Mouse (Mus musculus) hindbrain, embryonic 14.5 days (tissue): Measurements from ENCODE around the gene Dcun1d4. TPM values are rescaled to one million over a fixed set of nuclear protein-coding genes. Genes with fewer than 3 reads are reported as not detected.

Experiments
- ATAC-seq: fragments of 200-750 bp; cut with Nextera tagmentation; 2 replicates; pipeline ENCODE4 v1.8.0; 2017; ENCODE audit warnings: moderate number of reproducible peaks, mild to moderate bottlenecking, moderate TSS enrichment, moderate library complexity; ENCODE audit not compliant: low FRiP score
- DNase-seq: peaks from one replicate; pipeline ENCODE4 v3.0.0-alpha.2; 2015; ENCODE audit warnings: low spot score
- H3K27ac ChIP-seq: fragments of 300-500 bp; sonication (generic); 2 replicates; pipeline ENCODE4 v1.5.1; 2014; ENCODE audit warnings: mild to moderate bottlenecking, moderate library complexity
- H3K27me3 ChIP-seq: fragments of 300-500 bp; sonication (generic); 2 replicates; pipeline ENCODE4 v1.6.1; 2014; ENCODE audit warnings: mild to moderate bottlenecking, low read length, mixed read lengths; ENCODE audit not compliant: control insufficient read depth, insufficient read depth
- H3K36me3 ChIP-seq: fragments of 300-500 bp; sonication (generic); replicated peaks from 2 replicates; pipeline ENCODE4 v1.6.1; 2014; ENCODE audit not compliant: control insufficient read depth, insufficient read depth
- H3K4me1 ChIP-seq: fragments of 300-500 bp; sonication (generic); replicated peaks from 2 replicates; pipeline ENCODE4 v1.6.1; 2014; ENCODE audit warnings: antibody characterized with exemption, low read length, mixed read lengths; ENCODE audit not compliant: control insufficient read depth, insufficient read depth
- H3K4me2 ChIP-seq: fragments of 300-500 bp; sonication (generic); replicated peaks from 2 replicates; pipeline ENCODE4 v1.6.1; 2014; ENCODE audit warnings: mild to moderate bottlenecking, moderate library complexity
- H3K4me3 ChIP-seq: fragments of 300-500 bp; sonication (generic); replicated peaks from 2 replicates; pipeline ENCODE4 v1.5.1; 2014; ENCODE audit warnings: mild to moderate bottlenecking, low read length
- H3K9ac ChIP-seq: fragments of 300-500 bp; sonication (generic); 2 replicates; pipeline ENCODE4 v1.6.1; 2014
- H3K9me3 ChIP-seq: fragments of 300-500 bp; sonication (generic); 2 replicates; pipeline ENCODE4 v1.6.1; 2016; ENCODE audit warnings: low read length; ENCODE audit not compliant: control insufficient read depth
- WGBS: fragments of 180-500 bp; shearing (Covaris S2); extraction: QIAGEN DNeasy Blood & Tissue Kit; methylation state at CpG from one replicate; pipeline ENCODE4 v1.1.7; 2014; 5-methylcytosine and 5-hydroxymethylcytosine counted together
- polyA plus RNA-seq: library from polyadenylated mRNA; unstranded; fragments of >200 nt; fragmentation: Nextera tagmentation; extraction: Ambion mirVana; gene quantifications from 2 replicates; pipeline ENCODE4 v1.2.1, GENCODE M21; 2014

The Dcun1d4 gene
- polyA plus RNA-seq = 61.5 and 65.0 TPM in 2 replicates

DNA sequence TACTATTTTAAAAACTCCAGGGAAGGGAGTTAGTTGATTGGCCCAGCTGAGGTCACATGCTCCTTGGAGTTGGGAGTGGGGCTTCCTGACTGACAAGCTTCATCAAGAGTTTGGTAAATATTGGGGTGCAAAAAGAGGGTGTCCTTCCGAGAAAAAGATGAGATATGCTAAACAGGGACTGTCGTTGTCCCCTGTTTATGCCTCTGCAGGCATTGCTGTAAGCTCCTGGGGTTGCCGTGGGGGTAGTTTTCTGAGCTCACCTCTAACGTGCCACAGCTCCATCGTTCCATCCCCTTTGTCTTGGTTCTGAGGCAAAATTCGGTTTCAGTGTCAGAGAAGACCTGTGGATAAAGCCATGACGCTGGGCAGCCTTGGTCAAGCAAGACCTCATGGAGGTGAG, at the start of gene Dcun1d4:
Gene Dcun1d4 (plus strand): TSS at position 301 of the 400 bp plus-strand sequence.
- Histone ChIP-seq H3K4me1 (no peaks in the 10 kb centered on the region), H3K4me2 (no peak within 1 kb of the TSS), H3K27me3 (no peaks in the 10 kb centered on the region), H3K27ac (no peak within 1 kb of the TSS), H3K9ac (no peak within 1 kb of the TSS), H3K4me3 (no peak within 1 kb of the TSS), H3K36me3 (no peaks in the 10 kb centered on the region), H3K9me3 (no peaks in the 10 kb centered on the region)
- ATAC-seq (no peak), DNase-seq (no peak)
- 86% methylated on average over 7 of the region's 7 CpGs for WGBS

DNA sequence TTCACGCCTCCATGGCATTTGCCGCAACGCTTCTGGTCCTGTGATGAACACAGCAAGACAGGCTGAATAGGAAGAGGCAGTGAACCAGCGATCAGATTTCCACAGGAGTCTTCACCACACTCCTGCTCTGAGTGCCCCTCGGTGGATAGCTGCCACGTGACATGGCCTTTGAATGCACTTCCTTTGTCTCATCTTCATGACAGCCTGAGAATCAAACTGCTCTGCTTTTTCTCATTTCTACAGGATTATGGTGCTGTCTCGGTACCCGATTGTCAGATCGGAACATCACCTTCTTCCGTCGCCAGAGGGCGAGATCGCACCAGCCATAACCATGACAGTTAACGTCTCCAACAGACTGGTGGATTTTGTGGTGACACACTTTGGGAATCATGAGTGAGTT, 49.2 kb upstream of the Dcun1d4 start:
- Histone ChIP-seq H3K4me1 (no peaks in the 10 kb centered on the region), H3K27ac (peak overlapping the region; percentile 26; the same call in 1 of the 2 replicates), H3K9ac (peak overlapping the region; percentile 43), H3K4me3 (no peak overlapping the region), H3K4me2 (peak overlapping the region; percentile 32), H3K27me3 (no peaks in the 10 kb centered on the region), H3K9me3 (no peaks in the 10 kb centered on the region), H3K36me3 (no peaks in the 10 kb centered on the region)
- peak; percentile 92 for DNase-seq
- WGBS = 16% methylated on average over 14 of the region's 14 CpGs
- ATAC-seq = peak; percentile 87

DNA sequence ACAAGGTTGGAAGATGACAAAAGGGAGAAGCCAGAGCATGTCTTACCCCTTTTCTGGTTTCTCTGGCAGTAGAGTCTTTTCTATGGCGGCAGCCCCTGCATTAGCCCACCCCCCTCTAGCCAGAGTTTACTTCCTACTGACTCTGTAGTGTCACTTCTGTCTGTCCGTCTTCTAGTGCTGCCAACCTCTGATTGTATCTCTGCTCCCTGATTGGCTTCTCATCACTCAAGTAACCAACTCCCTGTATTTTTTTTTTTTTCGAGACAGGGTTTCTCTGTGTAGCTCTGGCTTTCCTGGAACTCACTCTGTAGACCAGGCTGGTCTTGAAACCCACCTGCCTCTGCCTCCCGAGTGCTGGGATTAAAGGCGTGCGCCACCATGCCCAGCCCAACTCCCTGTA, 48.0 kb upstream of the Dcun1d4 start:
- no peak for ATAC-seq

DNA sequence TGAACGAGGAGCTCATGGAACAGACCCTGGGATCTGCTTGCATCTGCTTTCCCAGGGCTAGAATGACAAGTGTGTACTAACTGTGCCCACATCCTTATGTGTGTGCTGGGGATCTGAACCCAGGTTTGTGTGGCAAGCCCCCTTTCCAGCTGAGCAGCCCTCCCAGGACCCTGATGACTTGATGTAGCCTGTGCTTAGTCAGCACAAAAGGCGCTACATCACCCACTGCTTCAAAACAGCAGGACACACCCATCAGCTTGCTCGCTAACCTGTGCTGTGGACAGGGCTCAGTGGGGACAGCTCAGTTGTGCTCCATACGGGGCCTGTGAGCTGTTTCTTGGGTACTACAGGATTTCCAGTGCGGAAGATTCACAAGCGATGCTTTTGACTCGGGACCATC, 46.0 kb upstream of the Dcun1d4 start:
- Histone ChIP-seq H3K27ac (no peak overlapping the region), H3K4me1 (no peaks in the 10 kb centered on the region), H3K9ac (no peak overlapping the region), H3K9me3 (no peaks in the 10 kb centered on the region), H3K27me3 (no peaks in the 10 kb centered on the region), H3K4me3 (no peak overlapping the region), H3K4me2 (no peak overlapping the region), H3K36me3 (no peaks in the 10 kb centered on the region)
- ATAC-seq = no peak
- WGBS = 74% methylated on average over 7 of the region's 7 CpGs
- DNase-seq = no peak

More for the DNA sequence above, 48.0 kb upstream of the Dcun1d4 start:
- no peak overlapping the region for H3K9ac ChIP-seq
- WGBS = 87% methylated on average over 6 of the region's 6 CpGs
- no peaks in the 10 kb centered on the region for H3K9me3 ChIP-seq
- H3K4me2 ChIP-seq = no peak overlapping the region
- no peak overlapping the region for H3K4me3 ChIP-seq
- H3K27ac ChIP-seq = no peak overlapping the region
- DNase-seq = no peak
- no peaks in the 10 kb centered on the region for H3K36me3 ChIP-seq
- no peaks in the 10 kb centered on the region for H3K4me1 ChIP-seq
- no peaks in the 10 kb centered on the region for H3K27me3 ChIP-seq

- H3K9ac ChIP-seq = no peak overlapping the region
- no peaks in the 10 kb centered on the region for H3K36me3 ChIP-seq
- no peaks in the 10 kb centered on the region for H3K27me3 ChIP-seq
- ATAC-seq (no peak), DNase-seq (no peak)
- WGBS = 81% methylated on average over 9 of the region's 9 CpGs
- H3K4me3 ChIP-seq = no peak overlapping the region
- H3K27ac ChIP-seq = no peak overlapping the region
- no peaks in the 10 kb centered on the region for H3K4me1 ChIP-seq
- no peak overlapping the region for H3K4me2 ChIP-seq
- no peaks in the 10 kb centered on the region for H3K9me3 ChIP-seq
Measured at GRCm38 (mm10) chr5:73442176-73442575, 38.6 kb upstream of the Dcun1d4 start.

DNA sequence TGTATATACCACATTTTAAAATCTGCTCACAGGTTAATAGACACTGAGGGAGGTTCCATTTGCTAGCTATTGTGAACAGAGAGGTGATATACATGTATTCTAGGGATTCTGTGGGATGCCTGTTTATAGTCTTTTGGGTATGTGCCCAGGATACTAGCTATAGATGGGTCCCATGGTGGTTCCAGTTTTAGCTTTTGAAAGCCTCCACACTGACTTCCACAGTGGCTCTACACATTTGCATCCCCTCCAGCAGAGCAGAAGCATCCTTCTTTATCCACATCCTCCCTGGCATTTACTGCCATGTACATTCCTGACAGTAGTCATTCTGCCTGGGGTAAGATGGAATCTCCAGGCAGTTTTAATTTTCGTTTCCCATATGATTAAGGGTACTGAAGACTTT, 30.5 kb upstream of the Dcun1d4 start:
- 86% methylated on average over 1 of the region's 1 CpGs for WGBS
- ATAC-seq = no peak
- Histone ChIP-seq H3K4me1 (no peaks in the 10 kb centered on the region), H3K9ac (no peak overlapping the region), H3K27me3 (no peaks in the 10 kb centered on the region), H3K27ac (no peak overlapping the region), H3K9me3 (no peaks in the 10 kb centered on the region), H3K36me3 (no peaks in the 10 kb centered on the region), H3K4me3 (no peak overlapping the region), H3K4me2 (no peak overlapping the region)
- no peak for DNase-seq

GRCm38 (mm10) chr5:73454502-73455306, 26.1 kb upstream of the Dcun1d4 start:
- Histone ChIP-seq H3K4me3 (no peak overlapping the region), H3K27me3 (no peaks in the 10 kb centered on the region), H3K4me1 (no peaks in the 10 kb centered on the region), H3K36me3 (no peaks in the 10 kb centered on the region), H3K27ac (no peak overlapping the region), H3K9ac (no peak overlapping the region), H3K4me2 (no peak overlapping the region), H3K9me3 (no peaks in the 10 kb centered on the region)
- WGBS = 86% methylated on average over 2 of the region's 2 CpGs
- no peak for ATAC-seq
- no peak for DNase-seq

- Histone ChIP-seq H3K9me3 (no peaks in the 10 kb centered on the region), H3K36me3 (no peaks in the 10 kb centered on the region), H3K4me1 (no peaks in the 10 kb centered on the region), H3K4me2 (no peak overlapping the region), H3K9ac (no peak overlapping the region), H3K27ac (no peak overlapping the region), H3K4me3 (no peak overlapping the region), H3K27me3 (no peaks in the 10 kb centered on the region)
- ATAC-seq (no peak), DNase-seq (no peak)
- WGBS = 81% methylated on average over 5 of the region's 5 CpGs
Measured at GRCm38 (mm10) chr5:73455307-73455687, 25.5 kb upstream of the Dcun1d4 start.

DNA sequence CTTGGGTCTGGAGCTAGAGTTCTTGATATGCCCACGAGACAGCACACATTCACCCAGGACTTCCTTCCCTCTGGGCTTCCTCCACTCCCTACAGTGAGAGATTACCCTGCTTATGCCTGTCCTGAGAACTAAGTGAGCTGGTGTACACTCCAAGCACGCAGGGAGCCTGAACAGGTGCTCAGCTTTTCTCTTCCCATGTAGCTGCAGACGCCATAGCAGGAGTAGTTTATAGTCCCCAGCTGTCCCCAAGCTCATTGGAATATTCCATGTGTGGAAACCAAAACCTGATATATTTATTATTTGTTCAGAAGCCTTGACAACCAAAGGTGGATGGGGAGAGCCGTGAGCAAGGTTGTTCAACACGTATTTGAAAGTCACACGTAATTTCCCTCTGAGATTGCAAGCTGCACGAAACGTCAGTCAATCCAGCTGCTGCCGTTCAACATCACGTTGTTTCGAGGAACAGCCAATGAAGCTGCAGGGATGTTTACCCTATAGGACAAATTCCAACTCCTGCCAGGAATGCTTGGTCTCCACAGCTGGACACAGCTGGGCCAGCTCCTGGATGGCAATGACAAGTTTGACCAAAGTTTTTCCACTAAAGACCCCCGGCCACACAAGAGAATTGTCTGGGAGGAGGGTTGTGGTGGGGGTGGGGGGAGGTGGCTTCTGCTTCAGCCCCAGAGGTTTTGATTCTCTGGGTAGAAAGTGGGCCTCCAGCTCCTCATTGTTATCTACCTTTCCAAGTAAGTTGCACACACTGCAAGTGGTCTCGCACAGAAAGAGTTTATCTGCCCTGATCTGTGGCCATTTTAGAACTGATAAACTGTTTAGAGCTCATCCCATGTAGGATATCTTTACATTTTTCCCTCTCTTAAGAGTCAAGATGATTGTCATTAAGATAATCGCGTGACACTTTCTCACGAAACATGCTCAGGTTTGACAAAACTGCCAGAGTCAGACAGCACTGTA, 12.1 kb upstream of the Dcun1d4 start:
- DNase-seq = no peak
- 92% methylated on average over 16 of the region's 16 CpGs for WGBS
- H3K4me2 ChIP-seq = no peak overlapping the region
- ATAC-seq = no peak
- H3K4me1 ChIP-seq = no peaks in the 10 kb centered on the region
- no peak overlapping the region for H3K4me3 ChIP-seq
- H3K27me3 ChIP-seq = no peaks in the 10 kb centered on the region
- no peak overlapping the region for H3K9ac ChIP-seq
- H3K9me3 ChIP-seq = no peaks in the 10 kb centered on the region
- no peak overlapping the region for H3K27ac ChIP-seq
- H3K36me3 ChIP-seq = no peaks in the 10 kb centered on the region
